Mouse (Mus musculus) testis, postnatal 10 days (tissue): ENCODE measurements at regions not wholly inside any gene's neighbourhood (a gene's known extent, or its start where the extent isn't known, plus 50 kb on each side); places are given as distances from the start of the nearest gene placed in this dataset.

Experiments used
- DNase-seq: peaks from one replicate; pipeline ENCODE4 v3.0.0; 2021; ENCODE audit warnings: low spot score

DNA sequence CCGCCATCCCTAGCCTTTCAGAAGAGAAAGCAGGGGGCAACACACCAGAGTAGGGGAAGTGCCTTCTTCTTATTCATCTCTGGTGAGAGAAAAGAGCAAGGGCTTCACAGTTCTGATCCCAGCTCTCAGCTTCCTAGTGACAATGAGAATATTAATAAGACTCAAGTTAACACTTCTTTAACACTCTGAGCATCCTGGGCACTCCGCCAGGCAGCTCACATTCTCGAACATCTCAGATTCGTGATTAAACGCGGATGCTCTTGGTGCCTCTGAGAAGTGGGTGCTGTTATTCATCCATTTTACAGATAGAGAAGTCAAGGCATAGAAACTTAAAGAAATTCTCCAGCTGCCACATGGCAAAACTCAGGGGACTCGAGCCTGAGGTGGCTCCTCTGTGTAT is 237.1 kb downstream of the Rps15a start:
- no peak for DNase-seq

GRCm38 (mm10) chr7:117875241-117875640 is 240.7 kb downstream of the Rps15a start:
- no peak for DNase-seq

DNA sequence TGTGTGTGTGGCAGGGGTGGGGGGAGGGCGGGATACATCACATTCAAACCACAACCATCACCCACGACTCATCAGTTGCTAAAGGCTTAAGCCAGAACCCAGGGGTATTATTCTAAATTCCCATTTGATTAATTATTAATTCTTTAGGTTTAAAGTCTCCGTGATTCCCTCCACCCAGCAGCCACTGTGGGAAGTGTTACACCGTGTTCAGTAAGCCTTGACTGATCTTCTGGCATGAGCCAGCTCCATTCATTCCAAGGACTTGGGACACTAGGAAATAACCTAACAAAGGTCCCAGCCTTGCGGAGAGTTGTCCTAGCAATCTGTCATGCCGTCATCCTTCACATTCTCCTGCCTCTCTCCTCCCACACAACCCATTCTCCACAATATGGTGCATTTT is 256.6 kb downstream of the Rps15a start:
- DNase-seq = no peak

GRCm38 (mm10) chr7:117855955-117856354 is 260.0 kb downstream of the Rps15a start:
- no peak for DNase-seq

GRCm38 (mm10) chr7:117853716-117854115 is 262.3 kb downstream of the Rps15a start:
- no peak for DNase-seq

DNA sequence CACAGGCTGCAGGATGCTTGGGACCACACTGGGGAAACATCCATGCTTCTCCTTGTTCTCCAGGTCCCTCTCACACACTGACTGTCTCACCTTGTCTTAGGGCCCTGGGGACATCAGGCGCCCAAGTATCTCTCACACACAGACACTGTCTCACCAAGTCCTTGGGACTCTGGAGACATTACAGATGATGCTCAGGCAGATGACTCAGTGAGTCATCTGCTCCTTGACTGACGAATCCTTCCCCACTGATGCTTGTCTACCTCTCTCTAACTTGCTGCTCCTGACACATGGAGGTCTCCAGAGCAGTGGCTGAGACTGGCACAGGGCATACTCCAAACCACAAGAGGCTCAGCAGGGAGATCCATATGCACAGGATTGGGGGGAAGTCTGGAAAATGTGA is 263.1 kb downstream of the Rps15a start:
- no peak for DNase-seq

DNA sequence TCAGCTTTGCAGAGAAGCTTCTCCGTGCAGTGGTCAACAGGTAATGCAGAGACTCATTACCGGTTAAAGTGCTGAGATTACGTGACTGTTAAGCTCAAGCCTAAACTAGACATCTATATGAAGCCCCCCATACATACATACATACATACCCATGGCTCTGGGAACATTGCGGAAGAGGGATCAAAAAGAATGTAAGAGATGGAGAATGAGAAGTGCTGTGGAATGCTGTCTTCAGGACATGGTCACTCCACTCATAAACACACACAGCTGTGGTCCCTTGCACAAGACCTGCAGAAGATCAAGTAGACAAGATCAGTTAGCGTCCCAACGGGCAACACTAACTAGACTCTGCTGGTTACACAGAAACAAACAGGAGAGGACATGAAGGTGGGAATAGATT is 265.2 kb downstream of the Rps15a start:
- DNase-seq = no peak

DNA sequence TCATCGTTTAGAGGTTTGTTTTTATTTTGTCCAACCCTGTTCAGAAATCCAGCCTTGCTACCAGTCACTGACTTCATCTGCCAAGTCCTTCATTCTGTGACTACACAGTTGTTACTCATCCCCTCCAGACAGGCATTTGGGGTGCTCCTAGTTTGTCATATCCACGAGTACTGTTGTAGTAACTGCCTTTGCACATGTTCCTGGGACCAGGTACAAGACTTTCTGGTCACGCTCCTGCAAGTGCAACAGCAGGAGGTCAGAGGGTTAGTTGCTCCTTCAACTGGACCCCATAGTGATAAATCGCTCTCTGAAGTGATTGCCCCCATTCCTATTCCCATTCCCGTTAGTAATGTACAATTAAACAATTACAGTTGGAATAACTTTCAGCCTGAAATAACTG is 269.9 kb downstream of the Rps15a start:
- no peak for DNase-seq

DNA sequence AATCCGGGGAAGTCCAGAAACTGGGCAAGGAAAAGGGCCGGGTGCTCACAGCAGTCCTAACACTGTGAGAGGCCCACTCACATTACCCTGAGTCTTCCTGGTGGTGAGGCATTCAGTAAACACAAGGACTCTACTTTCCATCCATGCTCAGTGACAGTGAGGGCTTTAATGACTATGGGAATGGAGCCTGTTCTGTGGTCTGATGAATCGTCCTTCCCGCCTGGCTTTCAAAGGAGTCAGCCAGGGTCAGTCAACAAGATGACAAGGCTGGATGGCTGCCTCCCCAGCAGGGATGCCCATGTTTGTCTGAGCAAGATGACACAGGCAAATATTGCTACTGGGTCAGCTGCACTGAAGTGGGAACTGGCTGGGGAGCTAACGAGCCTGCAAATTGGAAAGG is 273.2 kb downstream of the Rps15a start:
- no peak for DNase-seq

- no peak for DNase-seq
Measured at GRCm38 (mm10) chr7:117795035-117795434, 321.0 kb downstream of the Rps15a start.

GRCm38 (mm10) chr7:117793991-117794390 is 322.0 kb downstream of the Rps15a start:
- no peak for DNase-seq

DNA sequence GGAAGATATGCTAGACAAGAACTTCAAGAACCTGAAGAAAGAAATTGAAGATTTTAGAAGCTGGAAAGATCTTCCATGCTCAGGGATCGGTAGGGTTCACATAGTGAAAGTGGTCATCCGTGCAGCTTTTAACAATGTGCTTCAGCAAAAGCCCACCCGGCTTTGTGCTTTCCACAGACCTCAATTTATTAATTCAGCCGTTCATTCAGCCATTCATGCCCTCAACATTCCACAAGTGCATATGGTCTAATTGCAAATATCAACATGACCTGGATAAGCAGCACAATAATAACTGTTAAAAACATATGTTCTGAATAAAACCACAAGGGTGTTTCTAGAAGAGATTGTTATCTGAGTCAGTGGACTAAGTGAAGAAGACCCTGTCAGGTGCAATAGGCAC is 323.5 kb downstream of the Rps15a start:
- no peak for DNase-seq

- DNase-seq = no peak
Measured at GRCm38 (mm10) chr7:117778996-117779395, 337.0 kb downstream of the Rps15a start.

DNA sequence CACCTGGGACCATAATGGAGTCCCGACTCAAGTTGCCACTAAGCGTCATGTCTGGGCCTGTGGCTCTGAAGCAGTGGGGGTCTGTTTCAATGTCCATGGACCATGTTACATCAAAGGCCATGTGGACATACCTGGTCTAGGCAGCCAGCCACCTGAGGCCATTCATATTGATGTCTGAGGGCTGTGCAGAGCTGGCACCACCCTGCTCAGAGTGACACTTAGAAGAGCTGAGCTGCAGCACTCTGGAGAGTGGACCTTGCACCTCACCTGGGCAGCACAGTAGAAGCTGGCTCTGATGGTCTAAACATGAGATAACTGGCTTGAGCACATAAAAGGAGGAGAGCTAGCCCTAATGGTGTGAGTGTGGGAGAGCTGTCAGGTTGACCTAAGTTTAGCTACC is 338.1 kb downstream of the Rps15a start:
- no peak for DNase-seq

DNA sequence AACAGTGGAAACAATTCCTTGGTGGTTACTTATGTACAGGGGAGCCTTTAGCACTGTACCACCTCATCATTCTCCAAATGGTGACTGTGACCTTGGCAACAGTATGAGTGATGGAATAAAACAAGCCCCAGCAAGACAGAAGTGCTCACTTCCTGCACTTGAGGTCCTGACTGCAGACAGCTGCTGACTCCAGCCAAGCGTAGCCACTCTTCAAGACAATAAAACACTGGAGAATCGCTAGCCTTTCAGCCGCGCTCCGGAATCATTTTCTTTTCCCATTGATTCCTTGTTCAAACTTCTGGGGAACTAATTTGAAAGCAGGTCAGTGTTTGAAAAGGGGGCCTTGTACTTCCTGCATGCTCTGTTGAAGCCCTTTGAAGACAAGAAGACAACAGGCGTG is 344.2 kb downstream of the Rps15a start:
- DNase-seq = no peak

DNA sequence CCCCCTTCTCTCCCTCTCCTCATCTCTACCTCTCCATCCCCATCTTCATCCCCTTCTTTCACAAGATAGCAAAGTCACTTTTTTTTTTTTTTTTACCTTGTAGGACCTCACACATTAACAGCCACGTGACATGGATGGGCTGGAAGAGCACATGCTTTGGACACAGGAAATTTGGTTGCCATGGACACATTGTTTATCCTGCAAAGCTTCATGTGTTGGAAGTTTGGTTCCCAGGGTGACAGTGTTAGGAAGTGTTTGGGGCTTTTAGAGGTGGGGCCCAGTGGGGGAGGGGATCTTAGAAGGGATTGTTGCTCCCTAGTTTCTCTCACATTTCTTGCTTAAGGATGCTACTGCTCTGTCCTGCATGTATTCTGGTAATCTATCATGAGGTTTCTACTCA is 356.5 kb downstream of the Rps15a start:
- no peak for DNase-seq

DNA sequence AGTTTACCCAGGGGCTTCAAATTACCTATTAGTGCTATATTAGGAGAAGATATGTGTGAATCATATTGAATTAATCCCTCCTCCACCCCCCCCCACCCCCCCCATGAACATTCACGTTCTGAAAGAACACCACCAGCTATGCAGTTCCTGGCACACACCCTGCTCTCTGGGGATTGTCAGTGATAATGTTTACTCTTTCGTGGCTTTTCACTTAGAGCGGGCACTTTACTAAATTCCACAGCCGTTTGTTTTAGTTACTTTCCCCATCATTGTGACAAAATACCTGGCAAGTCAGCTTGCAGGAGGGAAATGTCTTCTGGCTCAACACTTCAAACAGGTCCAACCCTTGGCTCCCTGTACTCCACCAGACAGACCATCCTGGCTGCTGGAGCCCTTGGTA is 359.0 kb downstream of the Rps15a start:
- no peak for DNase-seq

DNA sequence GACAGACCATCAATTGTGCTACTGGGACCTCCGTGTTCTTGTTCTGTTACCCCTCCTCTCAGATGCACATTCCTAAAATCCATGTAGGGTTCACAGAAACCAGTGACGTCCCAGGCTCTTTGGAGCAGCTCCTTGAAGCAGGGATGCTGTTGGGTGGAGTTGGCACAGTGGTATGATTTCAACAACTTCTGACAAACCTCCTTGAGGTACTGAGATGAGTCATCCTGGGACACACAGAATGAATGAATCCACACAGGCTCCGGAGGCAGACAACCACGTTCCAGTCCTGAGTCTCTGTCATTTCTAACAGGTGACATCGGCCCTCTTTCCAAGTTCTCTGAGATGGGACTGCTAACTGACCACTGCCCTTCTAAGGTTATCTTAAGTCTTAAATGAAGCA is 360.2 kb downstream of the Rps15a start:
- DNase-seq = no peak

DNA sequence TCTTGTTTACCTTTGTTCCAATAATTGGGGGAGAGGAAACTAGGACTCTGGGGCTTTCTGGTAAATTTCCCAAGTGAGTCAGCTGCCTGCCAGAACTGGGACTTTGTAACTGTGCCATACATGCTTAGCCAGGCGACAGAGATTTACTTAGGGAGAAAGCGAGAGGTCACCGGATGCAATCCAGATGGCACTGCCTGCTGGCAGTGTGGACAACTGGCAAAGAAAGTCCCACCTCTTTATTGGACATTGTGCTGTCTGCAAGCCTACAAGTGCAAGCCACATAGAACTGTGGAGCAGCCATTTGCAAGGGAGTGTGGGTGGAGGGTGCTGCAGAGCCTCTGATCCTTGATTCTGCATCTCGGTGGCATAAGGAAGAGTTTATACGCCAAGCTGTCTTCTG is 362.7 kb downstream of the Rps15a start:
- DNase-seq = no peak

DNA sequence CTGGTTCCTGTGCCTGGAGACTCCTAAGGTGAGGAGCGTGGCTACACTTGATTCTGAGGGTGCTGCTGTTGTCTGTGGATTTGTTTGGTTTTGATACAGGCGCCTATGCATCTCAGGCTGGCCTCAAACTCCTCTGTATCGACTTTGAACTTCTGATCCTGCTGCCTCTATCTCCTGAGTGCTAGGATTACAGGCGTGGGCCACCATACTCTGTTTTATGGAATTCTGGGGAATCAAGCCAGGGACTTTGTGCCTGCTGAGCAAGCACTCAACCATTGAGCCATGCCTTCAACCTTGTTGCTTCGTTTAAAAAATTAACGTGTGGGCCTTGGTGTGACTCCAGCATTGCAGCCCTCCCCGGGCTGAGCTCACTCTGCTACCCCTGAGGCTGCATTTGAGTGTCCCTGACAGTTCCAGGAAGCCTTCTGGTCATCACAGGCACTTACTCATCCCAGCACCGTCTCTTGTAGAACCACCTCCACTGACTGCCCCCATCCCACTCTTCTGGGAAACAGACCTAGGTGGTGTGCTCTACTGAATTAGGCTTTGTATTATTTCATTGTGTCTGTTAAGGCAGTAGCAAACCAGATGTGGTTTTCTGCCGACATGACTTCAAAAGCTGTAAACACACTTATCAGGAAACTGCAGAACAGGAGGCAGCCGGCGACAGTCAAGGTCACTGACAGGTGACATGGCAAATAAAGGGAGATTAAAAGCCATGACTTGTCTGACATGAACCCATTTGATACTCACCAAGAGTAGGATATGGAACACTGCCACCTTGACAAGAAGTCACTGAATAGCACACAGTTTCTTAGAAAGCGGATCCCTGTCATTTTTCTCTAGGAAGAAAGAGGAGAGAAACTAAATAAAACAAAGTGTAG is 363.4 kb downstream of the Rps15a start:
- DNase-seq = no peak

DNA sequence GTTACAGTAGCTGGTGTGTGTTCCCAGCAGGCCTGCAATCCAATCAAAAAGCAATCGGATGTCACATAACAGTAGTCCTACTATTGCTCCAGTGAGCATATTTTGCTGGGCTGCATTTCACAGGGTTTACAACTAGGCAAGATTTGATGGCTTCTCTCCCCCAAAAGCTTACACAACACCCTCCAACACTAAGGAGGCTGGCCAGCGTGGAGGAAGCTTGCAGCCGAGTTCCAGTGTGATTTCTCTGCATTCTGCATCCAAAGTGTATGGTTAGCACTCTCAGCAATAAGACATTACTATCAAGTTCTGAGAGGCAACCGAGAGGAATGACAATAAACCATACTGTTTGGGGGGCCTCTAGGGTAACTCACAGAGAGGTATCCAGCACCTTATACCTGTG is 367.2 kb downstream of the Xylt1 start:
- no peak for DNase-seq

DNA sequence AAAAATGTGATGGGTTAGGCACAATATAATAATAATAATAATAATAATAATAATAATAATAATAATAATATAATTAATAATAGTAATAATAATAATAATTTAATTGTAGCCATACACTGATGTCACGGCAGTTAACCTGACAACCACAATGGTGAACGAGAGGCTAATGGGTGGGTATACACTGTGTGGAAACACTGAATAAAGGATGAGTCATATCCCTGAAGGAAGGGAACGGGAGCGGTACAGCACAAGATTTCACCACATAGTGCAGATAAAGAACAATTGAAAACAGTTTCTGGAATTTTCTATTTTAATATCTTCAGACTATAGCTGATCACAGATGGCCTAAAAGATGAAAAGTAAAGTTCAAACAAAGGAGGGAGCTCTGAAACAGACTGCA is 365.6 kb downstream of the Xylt1 start:
- DNase-seq = no peak

- DNase-seq = no peak
Measured at GRCm38 (mm10) chr7:117739706-117740105, 358.9 kb downstream of the Xylt1 start.

DNA sequence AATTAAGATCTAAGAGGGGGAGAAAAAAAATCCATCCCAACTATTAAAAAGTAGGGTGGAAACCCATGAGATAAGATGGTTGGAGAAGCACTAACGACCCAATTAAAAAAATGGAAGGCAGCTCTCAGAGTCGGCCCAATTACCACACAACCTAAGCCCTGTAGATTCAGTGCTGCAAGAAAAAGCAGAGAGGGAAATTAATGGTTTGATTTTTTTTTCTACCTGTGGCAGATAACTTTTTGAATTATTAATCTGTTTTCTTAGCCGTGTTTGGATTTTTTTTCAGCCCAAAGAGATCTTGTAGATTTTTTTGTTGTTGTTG is 354.9 kb downstream of the Xylt1 start:
- no peak for DNase-seq
